Mouse (Mus musculus) intestine, embryonic 16.5 days (tissue): ENCODE measurements around the gene Tut1. TPM values are rescaled to one million over a fixed set of nuclear protein-coding genes. Genes with fewer than 3 reads are reported as not detected.
"Not testable (repeated sequence)": the region's sequence is repeated elsewhere in the genome, so short reads cannot be mapped to it uniquely, and the experiment has no call there.

Source experiments
- ATAC-seq: fragments of 200-750 bp; cut with Nextera tagmentation; 2 replicates; pipeline ENCODE4 v1.8.0; 2017; ENCODE audit warnings: moderate TSS enrichment, moderate library complexity
- H3K27ac ChIP-seq: fragments of 300-500 bp; sonication (generic); 2 replicates; pipeline ENCODE4 v1.5.1; 2014; ENCODE audit warnings: mild to moderate bottlenecking, low read length
- H3K27me3 ChIP-seq: fragments of 300-500 bp; sonication (generic); replicated peaks from 2 replicates; pipeline ENCODE4 v1.6.1; 2014; ENCODE audit warnings: low read length, control low read depth, mixed read lengths; ENCODE audit not compliant: control insufficient read depth, insufficient read depth
- H3K36me3 ChIP-seq: fragments of 300-500 bp; sonication (generic); 2 replicates; pipeline ENCODE4 v1.6.1; 2014; ENCODE audit warnings: low read length, control low read depth; ENCODE audit not compliant: control insufficient read depth, insufficient read depth
- H3K4me1 ChIP-seq: fragments of 300-500 bp; sonication (generic); 2 replicates; pipeline ENCODE4 v1.6.1; 2014; ENCODE audit warnings: low read length, control low read depth, mixed read lengths; ENCODE audit not compliant: control insufficient read depth, insufficient read depth
- H3K4me2 ChIP-seq: fragments of 300-500 bp; sonication (generic); 2 replicates; pipeline ENCODE4 v1.6.1; 2014; ENCODE audit warnings: low read depth, low read length, control low read depth
- H3K4me3 ChIP-seq: fragments of 300-500 bp; sonication (generic); 2 replicates; pipeline ENCODE4 v1.5.1; 2014; ENCODE audit warnings: mild to moderate bottlenecking, low read length
- H3K9ac ChIP-seq: fragments of 300-500 bp; sonication (generic); 2 replicates; pipeline ENCODE4 v1.6.1; 2014; ENCODE audit warnings: low read depth, low read length
- H3K9me3 ChIP-seq: fragments of 300-500 bp; sonication (generic); 2 replicates; pipeline ENCODE4 v1.6.1; 2016; ENCODE audit warnings: low read length, control low read depth; ENCODE audit not compliant: control insufficient read depth
- WGBS: fragments of 180-500 bp; shearing (Covaris S2); extraction: QIAGEN DNeasy Blood & Tissue Kit; methylation state at CpG from one replicate; pipeline ENCODE4 v1.1.7; 2014; 5-methylcytosine and 5-hydroxymethylcytosine counted together
- polyA plus RNA-seq: library from polyadenylated mRNA; unstranded; fragments of >200 nt; fragmentation: Nextera tagmentation; extraction: Ambion mirVana; gene quantifications from 2 replicates; pipeline ENCODE4 v1.2.1, GENCODE M21; 2015

Gene Tut1
- polyA plus RNA-seq, 1 experiment from 2014 or later, result 31.7 TPM

DNA sequence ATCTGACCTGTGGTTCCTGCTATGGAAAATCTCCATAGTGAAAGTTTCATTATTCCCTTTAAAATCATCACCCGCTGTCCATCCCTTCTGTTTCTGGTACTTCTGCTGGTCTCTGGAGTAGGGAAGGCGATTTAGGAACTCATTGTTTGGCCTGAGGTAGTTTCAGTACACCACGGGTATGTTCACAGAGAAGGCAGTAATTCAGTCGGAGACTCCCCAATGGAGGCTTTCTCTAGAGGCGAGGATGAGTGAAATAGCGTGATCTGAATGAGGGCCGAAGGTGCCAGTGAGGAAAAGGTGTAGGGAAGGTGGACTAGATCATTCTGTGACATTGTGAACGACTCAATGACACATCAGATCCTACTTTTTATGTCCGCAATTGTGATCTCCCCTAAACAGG, 524 bp downstream of the Tut1 start:
- no peak for ATAC-seq
- 11% methylated on average over 9 of the region's 9 CpGs for WGBS
- peaks cover 7% of the 10 kb centered on the region for H3K36me3 ChIP-seq

DNA sequence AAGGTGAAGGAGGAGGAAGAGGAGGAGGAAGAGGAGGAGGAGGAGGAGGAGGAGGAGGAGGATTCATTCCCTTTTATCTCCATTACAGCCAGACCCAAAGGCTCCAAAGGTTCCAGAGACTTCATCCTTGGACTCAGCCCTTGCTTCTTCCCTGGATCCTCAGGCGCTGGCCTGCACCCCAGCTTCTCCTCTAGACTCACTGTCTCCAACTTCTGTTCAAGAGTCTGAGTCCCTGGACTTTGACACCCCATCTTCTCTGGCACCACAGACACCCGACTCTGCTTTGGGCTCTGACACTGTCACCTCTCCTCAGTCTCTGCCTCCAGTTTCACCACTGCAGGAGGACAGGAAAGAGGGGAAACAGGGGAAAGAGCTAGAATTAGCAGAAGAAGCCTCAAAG, 8.6 kb downstream of the Tut1 start:
- WGBS, result 82% methylated on average over 2 of the region's 2 CpGs
- no peak for ATAC-seq
- no peaks in the 10 kb centered on the region for H3K27me3 ChIP-seq
- H3K36me3 ChIP-seq, result peaks cover 13% of the 10 kb centered on the region
- no peak overlapping the region for H3K27ac ChIP-seq
- no peak overlapping the region for H3K4me3 ChIP-seq
- no peaks in the 10 kb centered on the region for H3K9me3 ChIP-seq
- H3K4me2 ChIP-seq, result no peak overlapping the region
- H3K4me1 ChIP-seq, result peaks cover 7% of the 10 kb centered on the region
- H3K9ac ChIP-seq, result no peak overlapping the region

More for the DNA sequence above, 524 bp downstream of the Tut1 start:
- Histone ChIP-seq H3K27ac (peak overlapping the region; percentile 82), H3K9me3 (no peaks in the 10 kb centered on the region), H3K4me3 (peak overlapping the region; percentile 75), H3K4me2 (peak overlapping the region; percentile 84), H3K27me3 (no peaks in the 10 kb centered on the region), H3K4me1 (peaks cover 9% of the 10 kb centered on the region), H3K9ac (peak overlapping the region; percentile 82)

DNA sequence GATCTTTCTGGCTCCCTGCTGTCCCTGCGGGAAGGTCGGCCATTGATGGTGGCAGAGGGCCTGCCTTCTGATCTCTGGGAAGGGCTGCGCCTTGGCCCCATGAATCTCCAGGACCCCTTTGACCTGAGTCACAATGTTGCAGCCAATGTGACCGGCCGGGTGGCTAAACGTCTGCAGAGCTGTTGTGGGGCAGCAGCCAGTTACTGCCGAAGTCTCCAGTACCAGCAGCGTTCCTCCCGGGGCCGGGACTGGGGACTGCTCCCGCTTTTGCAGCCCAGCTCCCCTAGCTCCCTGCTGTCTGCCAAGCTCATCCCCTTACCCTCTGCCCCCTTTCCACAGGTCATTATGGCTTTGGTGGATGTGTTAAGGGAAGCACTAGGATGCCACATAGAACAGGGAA, 11.4 kb downstream of the Tut1 start:
- Histone ChIP-seq H3K4me1 (peaks cover 12% of the 10 kb centered on the region), H3K4me3 (no peak overlapping the region; the same call in 1 of the 2 replicates), H3K9ac (peak overlapping the region; percentile 74; the same call in 1 of the 2 replicates), H3K4me2 (no peak overlapping the region), H3K27ac (peak overlapping the region; percentile 96; the same call in 1 of the 2 replicates), H3K9me3 (no peaks in the 10 kb centered on the region), H3K27me3 (no peaks in the 10 kb centered on the region), H3K36me3 (peaks cover 16% of the 10 kb centered on the region)
- ATAC-seq, result no peak
- 84% methylated on average over 11 of the region's 11 CpGs for WGBS

DNA sequence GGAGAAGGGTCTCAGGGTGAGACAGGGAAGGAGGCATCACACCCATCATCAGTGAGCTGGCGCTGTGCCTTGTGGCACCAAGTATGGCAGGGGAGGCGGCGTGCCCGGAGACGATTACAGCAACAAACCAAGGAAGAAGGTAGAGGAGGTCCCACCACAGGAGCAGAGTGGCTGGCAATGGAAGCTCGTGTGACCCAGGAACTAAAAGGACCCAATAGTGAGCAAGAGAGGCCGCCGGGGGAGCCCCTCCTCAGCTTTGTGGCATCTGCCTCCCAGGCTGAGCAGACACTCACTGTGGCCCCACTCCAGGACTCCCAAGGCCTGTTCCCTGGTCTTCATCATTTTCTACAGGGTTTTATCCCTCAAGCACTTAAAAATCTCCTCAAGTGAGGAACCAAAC, 12.1 kb downstream of the Tut1 start:
- peak overlapping the region; percentile 74 for H3K9ac ChIP-seq
- no peaks in the 10 kb centered on the region for H3K9me3 ChIP-seq
- no peak for ATAC-seq
- no peaks in the 10 kb centered on the region for H3K27me3 ChIP-seq
- peak overlapping the region; percentile 73 for H3K4me2 ChIP-seq
- 70% methylated on average over 8 of the region's 8 CpGs for WGBS
- H3K4me3 ChIP-seq, result peak overlapping the region; percentile 63
- peaks cover 22% of the 10 kb centered on the region for H3K36me3 ChIP-seq
- peak overlapping the region; percentile 96 for H3K27ac ChIP-seq
- H3K4me1 ChIP-seq, result peaks cover 12% of the 10 kb centered on the region

DNA sequence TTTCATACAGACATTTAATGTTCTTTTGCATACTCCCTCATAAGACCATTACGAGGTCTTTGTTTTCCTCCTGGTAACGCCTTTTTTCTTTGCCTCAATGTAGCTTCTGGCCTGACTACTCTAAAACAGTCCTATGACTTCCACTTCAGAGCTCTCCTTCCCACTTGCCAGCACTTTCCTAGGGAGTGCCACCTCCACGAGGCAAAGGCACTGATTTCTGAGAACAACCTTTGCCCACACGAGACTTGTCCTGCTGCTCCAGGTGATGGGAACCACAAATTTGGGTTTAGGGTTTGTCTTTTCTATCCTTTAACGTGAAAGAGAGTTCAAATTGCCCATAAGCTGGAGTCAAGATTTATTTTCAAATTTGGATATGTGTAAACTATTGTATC, 12.5 kb downstream of the Tut1 start:
- Histone ChIP-seq H3K4me2 (peak overlapping the region; percentile 73), H3K9me3 (no peaks in the 10 kb centered on the region), H3K9ac (peak overlapping the region; percentile 74), H3K27ac (peak overlapping the region; percentile 96), H3K4me1 (peaks cover 12% of the 10 kb centered on the region), H3K4me3 (peak overlapping the region; percentile 63), H3K36me3 (peaks cover 26% of the 10 kb centered on the region), H3K27me3 (no peaks in the 10 kb centered on the region)
- WGBS, result 25% methylated on average over 5 of the region's 5 CpGs
- ATAC-seq, result peak; percentile 36

DNA sequence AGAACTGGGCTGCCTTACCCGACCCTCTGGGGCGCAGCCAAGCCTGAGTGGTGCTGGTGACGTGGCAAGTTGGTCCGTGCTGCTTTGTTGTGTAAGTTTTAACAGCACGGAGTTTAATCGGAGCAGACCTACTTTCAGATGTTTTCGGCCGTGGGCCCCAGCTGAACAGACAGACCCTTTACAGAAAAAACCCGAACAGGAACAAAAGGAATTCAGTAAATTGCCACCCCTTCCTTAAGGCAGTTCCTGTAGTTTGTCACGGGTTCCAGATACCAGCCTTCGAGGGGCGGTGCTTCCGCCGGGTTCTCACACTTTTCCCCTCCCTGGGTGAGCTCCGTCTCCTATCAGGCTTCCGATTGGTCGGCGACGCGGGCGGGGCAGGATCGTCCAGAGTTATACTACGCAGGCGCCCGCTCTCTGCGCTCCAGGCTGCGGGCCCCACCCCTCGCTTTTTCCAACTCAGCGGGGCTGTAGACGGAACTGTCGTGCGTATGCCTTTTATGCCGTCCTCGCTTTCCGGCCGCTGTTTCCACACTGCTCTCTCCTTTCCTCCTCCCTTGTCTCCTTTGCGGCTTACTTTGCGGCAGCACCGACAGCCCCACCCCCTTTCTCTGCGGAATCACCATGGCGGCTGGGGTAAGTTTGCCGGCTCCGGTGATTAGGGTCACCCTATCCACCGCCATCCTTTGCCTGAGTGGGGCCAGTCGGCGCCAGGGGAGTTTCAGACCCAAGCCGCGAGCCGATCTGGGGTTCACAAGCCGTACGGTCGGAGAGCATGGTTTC, 13.1 kb downstream of the Tut1 start, which contains the start of gene Eef1g:
Gene Eef1g (plus strand): TSS at position 452 of the 783 bp plus-strand sequence.
- H3K9me3 ChIP-seq, result no peaks in the 10 kb centered on the region
- H3K4me3 ChIP-seq, result peak within 1 kb of the TSS; percentile 66
- H3K36me3 ChIP-seq, result peaks cover 29% of the 10 kb centered on the region
- peak; percentile 99 for ATAC-seq
- H3K27me3 ChIP-seq, result no peaks in the 10 kb centered on the region
- H3K4me1 ChIP-seq, result peaks cover 12% of the 10 kb centered on the region
- peak within 1 kb of the TSS; percentile 96 for H3K27ac ChIP-seq
- WGBS, result under 1% methylated on average over 52 of the region's 52 CpGs
- peak within 1 kb of the TSS; percentile 86 for H3K4me2 ChIP-seq
- H3K9ac ChIP-seq, result peak within 1 kb of the TSS; percentile 84

DNA sequence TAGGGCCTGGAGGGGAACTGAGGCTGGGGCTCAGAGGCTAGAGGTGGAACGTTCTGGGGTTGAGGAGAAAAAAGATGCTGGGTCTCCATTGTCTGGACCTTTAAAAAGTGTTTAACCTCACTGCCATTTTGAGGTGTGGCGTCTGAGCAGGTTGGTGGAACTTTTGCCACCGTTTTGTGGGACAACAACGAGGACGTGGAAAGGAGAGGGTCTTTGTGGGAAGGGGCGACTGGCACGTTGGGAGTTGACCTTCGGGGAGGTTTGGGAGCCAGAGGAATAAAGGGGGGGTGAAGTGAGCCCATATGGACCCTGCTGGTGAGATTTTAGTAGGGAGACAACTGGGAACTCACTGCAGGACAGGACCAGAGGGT, 13.7 kb downstream of the Tut1 start:
- H3K9me3 ChIP-seq, result no peaks in the 10 kb centered on the region
- H3K4me3 ChIP-seq, result peak overlapping the region; percentile 66
- no peak for ATAC-seq
- peaks cover 31% of the 10 kb centered on the region for H3K36me3 ChIP-seq
- H3K27ac ChIP-seq, result peak overlapping the region; percentile 65
- H3K4me2 ChIP-seq, result peak overlapping the region; percentile 86
- peak overlapping the region; percentile 84 for H3K9ac ChIP-seq
- peaks cover 12% of the 10 kb centered on the region for H3K4me1 ChIP-seq
- WGBS, result 0% methylated on average over 8 of the region's 8 CpGs
- H3K27me3 ChIP-seq, result no peaks in the 10 kb centered on the region

DNA sequence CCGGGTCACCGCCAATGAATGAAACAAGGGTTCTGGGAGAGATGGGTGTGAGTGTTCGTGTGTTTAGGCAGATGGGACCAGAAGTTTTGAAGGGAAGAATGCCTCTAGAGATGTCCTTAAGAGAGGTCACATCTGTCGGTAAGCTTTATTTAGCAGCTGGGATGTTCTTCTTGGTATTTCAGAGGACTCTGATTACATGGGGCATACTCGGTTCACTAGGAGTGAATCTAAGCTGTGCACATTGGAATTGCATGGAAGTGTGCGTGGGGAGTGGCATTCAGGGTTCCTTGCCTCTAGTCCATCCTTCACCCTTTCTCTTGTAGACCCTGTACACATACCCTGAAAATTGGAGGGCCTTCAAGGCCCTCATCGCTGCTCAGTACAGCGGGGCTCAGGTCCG, 14.2 kb downstream of the Tut1 start:
- H3K9me3 ChIP-seq, result no peaks in the 10 kb centered on the region
- peak overlapping the region; percentile 86 for H3K4me2 ChIP-seq
- peaks cover 12% of the 10 kb centered on the region for H3K4me1 ChIP-seq
- H3K4me3 ChIP-seq, result peak overlapping the region; percentile 66
- H3K27me3 ChIP-seq, result no peaks in the 10 kb centered on the region
- peak overlapping the region; percentile 84 for H3K9ac ChIP-seq
- 0% methylated on average over 9 of the region's 9 CpGs for WGBS
- peaks cover 28% of the 10 kb centered on the region for H3K36me3 ChIP-seq
- ATAC-seq, result no peak
- H3K27ac ChIP-seq, result peak overlapping the region; percentile 65; the same call in 1 of the 2 replicates

DNA sequence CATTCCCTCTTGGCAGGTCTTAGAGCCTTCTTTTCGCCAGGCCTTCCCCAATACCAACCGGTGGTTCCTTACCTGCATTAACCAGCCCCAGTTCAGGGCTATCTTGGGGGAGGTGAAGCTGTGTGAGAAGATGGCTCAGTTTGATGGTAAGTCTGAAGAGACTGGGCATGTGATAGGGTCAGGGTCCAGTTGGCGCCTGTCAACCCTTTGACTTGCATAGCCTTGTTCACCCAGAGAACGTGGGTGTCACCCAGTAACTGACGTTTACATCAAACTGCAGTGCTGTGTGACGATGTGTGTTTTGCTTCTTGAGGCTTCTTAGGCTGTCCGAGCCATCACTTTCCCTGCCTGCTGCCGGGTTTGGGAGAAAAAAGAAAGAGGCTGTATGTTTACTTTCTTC, 18.8 kb downstream of the Tut1 start:
- 81% methylated on average over 8 of the region's 8 CpGs for WGBS
- not testable (repeated sequence) for H3K4me1 ChIP-seq, H3K9ac ChIP-seq

More for the DNA sequence above, 18.8 kb downstream of the Tut1 start:
- not testable (repeated sequence) for H3K4me3 ChIP-seq, H3K27ac ChIP-seq, H3K4me2 ChIP-seq, H3K27me3 ChIP-seq, ATAC-seq, H3K9me3 ChIP-seq
- H3K36me3 ChIP-seq, result peaks cover 29% of the 10 kb centered on the region
